Mouse (Mus musculus) bone marrow macrophage, adult 2 months (primary cell): ENCODE results near the gene Borcs5. TPM values are rescaled to one million over a fixed set of nuclear protein-coding genes. Genes with fewer than 3 reads are reported as not detected.

Experiments
- H3K27ac ChIP-seq: 2 replicates; pipeline ENCODE4 v1.5.1; 2012; ENCODE audit warnings: low read depth, low read length; ENCODE audit not compliant: insufficient read depth
- H3K4me1 ChIP-seq: 2 replicates; pipeline ENCODE4 v1.6.1; 2012; ENCODE audit warnings: low read length; ENCODE audit not compliant: control insufficient read depth, insufficient read depth
- H3K4me3 ChIP-seq: 2 replicates; pipeline ENCODE4 v1.5.1; 2012; ENCODE audit warnings: mild to moderate bottlenecking, low read length, moderate library complexity; ENCODE audit not compliant: insufficient read depth
- CTCF ChIP-seq: IDR thresholded peaks from 2 replicates; pipeline ENCODE4 v1.5.1; 2012; ENCODE audit warnings: low read depth, mild to moderate bottlenecking, low read length, moderate library complexity
- POLR2A ChIP-seq: IDR thresholded peaks from 2 replicates; pipeline ENCODE4 v1.6.1; 2012; ENCODE audit warnings: mild to moderate bottlenecking, low read depth, low read length, borderline replicate concordance
- polyA plus RNA-seq: library from polyadenylated mRNA; stranded (reverse); fragments of >200 nt; gene quantifications from 2 replicates; pipeline ENCODE4 v1.2.4, GENCODE M21; 2012; ENCODE audit not compliant: missing spikeins, insufficient read depth, insufficient read length

Borcs5 gene
- polyA plus RNA-seq, 1 experiment: 4.5 TPM

GRCm38 (mm10) chr6:134685515-134685914, 46.2 kb downstream of the Borcs5 start:
- TF ChIP-seq CTCF (no peak), POLR2A (no peak)
- no peak overlapping the region for H3K4me3 ChIP-seq
- H3K4me1 ChIP-seq: no peaks in the 10 kb centered on the region
- no peak overlapping the region for H3K27ac ChIP-seq

GRCm38 (mm10) chr6:134694498-134694897, 55.2 kb downstream of the Borcs5 start:
- no peak for TF ChIP-seq CTCF
- no peak for TF ChIP-seq POLR2A
- Histone ChIP-seq H3K4me3 (no peak overlapping the region), H3K4me1 (peaks cover 12% of the 10 kb centered on the region), H3K27ac (no peak overlapping the region)

- TF ChIP-seq CTCF (no peak), POLR2A (no peak)
- Histone ChIP-seq H3K27ac (no peak overlapping the region), H3K4me1 (peaks cover 17% of the 10 kb centered on the region), H3K4me3 (no peak overlapping the region)
These were observed 55.7 kb downstream of the Borcs5 start for GRCm38 (mm10) chr6:134694988-134695387.

- no peak for TF ChIP-seq POLR2A
- no peak for TF ChIP-seq CTCF
- peaks cover 24% of the 10 kb centered on the region for H3K4me1 ChIP-seq
- H3K27ac ChIP-seq: no peak overlapping the region
- no peak overlapping the region for H3K4me3 ChIP-seq
These were observed 56.3 kb downstream of the Borcs5 start for GRCm38 (mm10) chr6:134695625-134696024.

GRCm38 (mm10) chr6:134696146-134696545, 56.8 kb downstream of the Borcs5 start:
- TF ChIP-seq POLR2A (no peak), CTCF (no peak)
- Histone ChIP-seq H3K4me3 (no peak overlapping the region), H3K27ac (no peak overlapping the region), H3K4me1 (peaks cover 25% of the 10 kb centered on the region)

- no peak for TF ChIP-seq CTCF
- TF ChIP-seq POLR2A: no peak
- Histone ChIP-seq H3K4me1 (peaks cover 29% of the 10 kb centered on the region), H3K4me3 (no peak overlapping the region), H3K27ac (no peak overlapping the region)
These were observed 57.2 kb downstream of the Borcs5 start for GRCm38 (mm10) chr6:134696554-134696953.

GRCm38 (mm10) chr6:134698243-134698642, 58.9 kb downstream of the Borcs5 start:
- Histone ChIP-seq H3K27ac (no peak overlapping the region), H3K4me1 (peaks cover 40% of the 10 kb centered on the region), H3K4me3 (no peak overlapping the region)
- TF ChIP-seq CTCF: no peak
- TF ChIP-seq POLR2A: no peak

- H3K4me1 ChIP-seq: peaks cover 46% of the 10 kb centered on the region
- TF ChIP-seq POLR2A (no peak), CTCF (no peak)
- no peak overlapping the region for H3K4me3 ChIP-seq
- peak overlapping the region; percentile 50 for H3K27ac ChIP-seq
These were observed 61.3 kb downstream of the Borcs5 start for GRCm38 (mm10) chr6:134700451-134701210.

- no peak overlapping the region for H3K4me3 ChIP-seq
- H3K27ac ChIP-seq: no peak overlapping the region
- TF ChIP-seq CTCF (no peak), POLR2A (no peak)
- peaks cover 52% of the 10 kb centered on the region for H3K4me1 ChIP-seq
These were observed 61.9 kb downstream of the Borcs5 start for GRCm38 (mm10) chr6:134701211-134701602.

- TF ChIP-seq POLR2A (no peak), CTCF (no peak)
- Histone ChIP-seq H3K4me3 (no peak overlapping the region), H3K4me1 (peaks cover 54% of the 10 kb centered on the region), H3K27ac (no peak overlapping the region)
These were observed 62.9 kb downstream of the Borcs5 start for GRCm38 (mm10) chr6:134702184-134702583.
